Mouse (Mus musculus) gastrocnemius, postnatal 14 days (tissue): Measurements from ENCODE around the gene Rnf187. TPM values are rescaled to one million over a fixed set of nuclear protein-coding genes. Genes with fewer than 3 reads are reported as not detected.

ENCODE experiments used
- DNase-seq: peaks from one replicate; pipeline ENCODE4 v3.0.0; 2021; ENCODE audit warnings: mixed read lengths
- intact Hi-C: fragments of 180-260 bp; cut with DNase I; formaldehyde crosslinking; loops from one replicate; pipeline ENCODE4 v1.15.1; 2025; ENCODE audit warnings: low total_unique reads
- long read RNA-seq, 2 experiments: library from polyadenylated mRNA; stranded (forward); transcript quantifications; one replicate each; pipeline ENCODE4 v2.0.0; 2021
- total RNA-seq, 2 experiments: library from RNA; stranded (reverse); gene quantifications; 2 replicates each; pipeline ENCODE4 v1.2.3; 2021

Rnf187 gene
- 100 to 1,000 TPM; 126 to 139 TPM for total RNA-seq
- long read RNA-seq, experiment 1, transcript Rnf187-201 (4 exons, 1,949 nt): major isoform, 334 of 370 reads
- long read RNA-seq, experiment 1, partial matches to known transcripts: 9 of 370 reads
- long read RNA-seq, experiment 1, other reads (novel, unspliced or antisense): 27 of 370 reads
- long read RNA-seq, experiment 2, transcript Rnf187-201 (4 exons, 1,949 nt): major isoform, 358 of 398 reads
- long read RNA-seq, experiment 2, partial matches to known transcripts: 3 of 398 reads
- long read RNA-seq, experiment 2, other reads (novel, unspliced or antisense): 37 of 398 reads

DNA sequence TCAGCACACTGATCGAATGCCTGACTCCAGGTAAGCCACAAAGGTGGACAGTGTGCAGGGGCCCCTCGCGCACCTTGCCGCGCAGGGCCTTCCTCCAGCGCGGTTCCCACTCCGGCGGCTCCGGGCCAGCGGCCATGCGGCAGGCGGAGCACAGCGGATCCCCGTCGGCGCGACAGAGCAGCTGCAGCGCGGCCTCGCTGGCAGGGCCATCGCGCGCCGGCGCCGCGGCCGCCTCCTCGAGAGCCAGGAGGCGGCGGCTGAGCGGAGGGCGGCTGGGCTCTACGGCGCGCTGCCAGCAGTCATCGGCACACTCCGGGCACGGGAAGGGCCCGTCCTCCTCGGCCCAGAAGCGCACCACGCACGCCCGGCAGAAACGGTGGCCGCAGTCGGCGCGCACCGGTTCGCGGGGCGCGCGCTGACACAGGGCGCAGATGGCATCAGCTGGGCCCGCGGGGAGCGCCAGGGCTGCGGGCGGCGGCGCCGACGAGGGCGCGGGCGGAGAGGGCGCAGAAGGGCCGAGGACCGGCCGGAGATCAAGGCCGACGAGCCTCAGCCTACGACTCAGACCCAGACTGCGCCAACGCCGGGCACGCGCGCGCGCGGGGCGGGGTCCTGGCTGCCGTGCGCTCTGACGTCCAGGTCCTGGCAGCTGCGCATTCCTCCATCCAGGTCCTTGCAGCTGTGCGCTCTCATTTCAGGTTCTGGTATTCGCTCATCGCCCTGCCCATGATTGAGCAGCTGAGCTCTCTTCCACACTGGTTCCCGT is at the start of gene Rnf187:
Gene Rnf187 (minus strand): TSS at position 595 of the 766 bp plus-strand sequence.
- intact Hi-C loops: no loop called here
- DNase-seq: peak; percentile 89

DNA sequence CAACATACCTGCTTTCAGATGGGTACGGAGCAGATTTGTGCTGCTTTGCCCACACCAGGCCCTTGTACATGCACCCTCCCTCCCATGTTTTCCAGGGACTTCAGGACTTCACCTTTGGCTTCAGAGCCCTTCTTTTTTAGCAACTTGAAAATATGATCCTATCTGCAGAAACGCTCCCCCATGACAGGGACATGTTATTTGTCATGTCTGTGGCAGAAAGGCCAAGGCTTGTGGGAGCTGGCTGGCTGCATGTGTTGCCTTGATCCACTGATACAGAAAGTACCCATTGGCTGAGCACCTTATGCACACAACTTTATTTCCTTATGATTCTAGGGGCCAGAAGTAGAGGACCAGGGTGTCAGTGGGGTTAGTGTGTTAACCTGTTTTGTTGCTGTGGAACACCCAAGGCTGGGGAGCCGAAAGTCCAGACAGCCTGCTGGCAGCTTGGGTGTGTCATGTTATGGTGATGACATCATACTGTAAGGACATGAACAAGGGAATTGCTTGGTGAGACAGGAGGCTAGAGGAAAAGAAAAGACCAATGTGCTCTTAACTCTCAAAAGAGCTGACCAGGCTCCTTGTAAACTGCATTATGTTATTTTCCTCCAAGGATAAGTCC is 46.7 kb upstream of the Rnf187 start:
- no peak for DNase-seq
- intact Hi-C loops: no loop called here

- no peak for DNase-seq
- intact Hi-C loops: no loop called here
Measured at GRCm38 (mm10) chr11:58984657-58985056, 45.9 kb upstream of the Rnf187 start.

GRCm38 (mm10) chr11:58983691-58984341 is 45.1 kb upstream of the Rnf187 start:
- no peak for DNase-seq
- intact Hi-C loops: no loop called here

- intact Hi-C loops: no loop called here
- DNase-seq: no peak
Measured at GRCm38 (mm10) chr11:58982471-58983097, 43.9 kb upstream of the Rnf187 start.

- intact Hi-C loops: no loop called here
- peak; percentile 88 for DNase-seq
Measured at GRCm38 (mm10) chr11:58981541-58982447, 43.1 kb upstream of the Rnf187 start.

GRCm38 (mm10) chr11:58980381-58980990 is 41.8 kb upstream of the Rnf187 start:
- intact Hi-C loops: no loop called here
- DNase-seq: no peak

DNA sequence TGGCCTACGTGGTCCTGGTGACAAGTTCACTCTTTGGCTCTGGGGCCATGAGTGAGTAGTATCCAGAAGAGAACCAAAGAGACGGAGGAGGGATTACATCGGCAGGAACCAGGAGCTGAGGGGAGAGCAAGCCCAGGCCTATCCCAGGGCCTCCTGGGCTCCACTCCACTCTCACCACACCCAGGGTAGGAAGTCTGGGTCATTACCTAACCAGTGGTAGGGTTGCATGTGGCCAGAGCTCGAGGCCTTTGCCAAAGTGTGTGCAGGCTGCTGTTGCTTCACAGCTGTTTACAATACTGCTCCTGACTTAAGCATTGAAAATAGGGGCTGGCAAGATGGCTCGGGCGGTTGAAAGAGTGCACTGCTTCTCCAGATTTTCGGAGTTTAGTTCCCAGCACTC is 40.9 kb upstream of the Rnf187 start:
- peak; percentile 47 for DNase-seq
- intact Hi-C loops: no loop called here

DNA sequence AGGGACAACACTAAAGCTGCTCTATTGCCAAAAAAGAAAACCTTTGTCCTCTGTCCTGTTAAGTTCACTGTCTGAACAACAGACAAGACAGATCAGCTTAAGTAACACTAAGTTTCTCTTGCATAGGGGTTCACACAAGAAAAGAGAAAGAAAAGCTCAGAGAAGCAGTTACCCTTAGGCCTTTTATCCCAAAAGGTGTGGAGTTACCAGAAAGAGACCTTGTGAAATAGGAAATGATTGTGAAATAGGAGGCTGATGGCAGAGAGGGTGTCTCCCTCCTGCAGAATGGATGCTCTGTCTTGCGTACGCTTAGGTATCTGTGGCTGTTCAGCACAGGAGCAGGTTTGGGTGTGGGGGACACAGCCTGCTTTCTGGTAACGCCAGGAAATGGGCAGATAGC is 40.5 kb upstream of the Rnf187 start:
- no peak for DNase-seq
- intact Hi-C loops: no loop called here

- DNase-seq: no peak
- intact Hi-C loops: no loop called here
Measured at GRCm38 (mm10) chr11:58978706-58979030, 40.0 kb upstream of the Rnf187 start.

DNA sequence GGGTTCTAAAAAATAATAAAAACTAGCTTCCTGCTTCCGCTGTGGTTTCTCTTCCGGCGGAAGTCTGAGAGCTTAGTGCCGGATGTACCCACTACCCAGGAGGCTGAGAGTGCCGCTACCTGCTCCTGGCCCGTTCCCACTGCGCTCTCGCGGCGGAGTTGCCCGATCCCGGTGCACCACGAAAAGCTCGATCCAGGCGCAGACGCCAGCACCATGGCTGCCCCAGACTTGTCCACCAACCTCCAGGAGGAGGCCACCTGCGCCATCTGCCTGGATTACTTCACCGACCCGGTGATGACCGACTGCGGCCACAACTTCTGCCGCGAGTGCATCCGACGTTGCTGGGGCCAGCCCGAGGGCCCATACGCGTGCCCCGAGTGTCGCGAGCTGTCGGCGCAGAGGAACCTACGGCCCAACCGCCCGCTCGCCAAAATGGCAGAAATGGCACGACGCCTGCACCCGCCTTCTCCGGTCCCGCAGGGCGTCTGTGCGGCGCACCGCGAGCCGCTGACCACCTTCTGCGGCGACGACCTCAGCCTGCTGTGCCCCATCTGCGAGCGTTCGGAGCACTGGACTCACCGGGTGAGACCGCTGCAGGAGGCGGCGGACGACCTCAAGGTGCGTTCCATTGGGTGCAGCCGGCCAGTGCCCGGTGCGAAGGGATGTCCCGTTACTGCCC is 39.5 kb upstream of the Rnf187 start, which contains the start of gene Trim11:
Gene Trim11 (plus strand): TSS at position 67 of the 679 bp plus-strand sequence.
- peak; percentile 52 for DNase-seq
- intact Hi-C loops: no loop called here

GRCm38 (mm10) chr11:58977607-58978026 is 38.9 kb upstream of the Rnf187 start:
- intact Hi-C loops: no loop called here
- DNase-seq: no peak

DNA sequence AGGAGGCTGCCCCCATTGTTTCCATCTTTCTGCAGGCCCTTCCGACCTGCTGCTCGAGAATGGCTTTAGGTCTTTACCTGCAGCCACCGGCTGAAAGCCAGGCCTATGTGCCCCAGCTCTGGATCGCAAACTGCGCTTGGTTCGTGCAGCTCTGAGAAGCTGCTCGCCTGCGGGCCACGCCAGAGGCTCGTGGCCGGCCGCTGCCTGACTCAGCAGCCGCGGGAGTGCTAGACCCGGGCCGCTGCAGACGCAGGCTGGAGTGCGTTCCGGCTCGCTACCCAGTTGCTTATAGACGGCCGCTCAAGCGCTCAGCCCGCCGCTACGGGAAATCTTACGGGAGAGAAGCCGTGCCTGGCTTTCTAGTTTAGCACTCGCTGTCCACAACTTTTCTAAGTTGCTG is 38.4 kb upstream of the Rnf187 start:
- DNase-seq: no peak
- intact Hi-C loops: no loop called here

DNA sequence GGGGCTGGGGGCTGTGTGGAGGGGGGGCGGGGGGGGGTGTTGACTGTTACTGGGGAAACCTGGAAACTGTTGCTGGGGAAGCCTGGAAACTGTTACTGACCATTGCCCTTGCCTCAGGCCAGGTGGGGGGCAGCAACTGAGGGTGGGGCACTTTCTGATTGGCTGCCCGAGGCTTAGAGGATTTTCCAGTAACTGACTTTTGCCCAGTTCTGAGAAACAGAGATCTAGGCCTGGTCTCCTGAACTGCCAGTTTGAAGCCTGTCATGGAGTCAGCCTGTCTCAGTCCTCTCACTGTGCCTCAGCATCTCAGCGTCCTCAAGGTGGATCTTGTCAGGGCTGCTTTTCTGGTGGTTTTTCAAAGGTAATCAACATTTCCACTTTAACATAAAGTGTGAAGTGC is 35.7 kb upstream of the Rnf187 start:
- DNase-seq: no peak
- intact Hi-C loops: no loop called here

DNA sequence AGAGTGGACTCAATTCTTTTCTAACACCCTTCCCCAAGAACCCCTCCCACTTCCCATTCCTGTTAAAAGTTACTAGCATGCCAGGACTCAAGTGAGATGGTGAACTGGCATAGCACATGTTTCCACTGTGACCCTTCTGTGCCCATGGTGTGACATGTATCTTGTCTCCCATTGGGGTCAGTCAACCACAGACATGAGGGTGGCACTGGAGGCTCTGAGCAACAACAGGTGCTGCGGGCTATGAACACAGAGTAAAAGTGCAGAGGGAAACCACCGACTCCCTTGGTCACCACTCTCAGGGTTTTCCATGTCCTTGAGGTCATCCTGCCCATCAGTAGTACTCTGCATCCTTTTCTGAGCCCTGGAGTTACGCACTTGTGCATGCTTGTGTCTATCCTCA is 33.1 kb upstream of the Rnf187 start:
- intact Hi-C loops: no loop called here

DNA sequence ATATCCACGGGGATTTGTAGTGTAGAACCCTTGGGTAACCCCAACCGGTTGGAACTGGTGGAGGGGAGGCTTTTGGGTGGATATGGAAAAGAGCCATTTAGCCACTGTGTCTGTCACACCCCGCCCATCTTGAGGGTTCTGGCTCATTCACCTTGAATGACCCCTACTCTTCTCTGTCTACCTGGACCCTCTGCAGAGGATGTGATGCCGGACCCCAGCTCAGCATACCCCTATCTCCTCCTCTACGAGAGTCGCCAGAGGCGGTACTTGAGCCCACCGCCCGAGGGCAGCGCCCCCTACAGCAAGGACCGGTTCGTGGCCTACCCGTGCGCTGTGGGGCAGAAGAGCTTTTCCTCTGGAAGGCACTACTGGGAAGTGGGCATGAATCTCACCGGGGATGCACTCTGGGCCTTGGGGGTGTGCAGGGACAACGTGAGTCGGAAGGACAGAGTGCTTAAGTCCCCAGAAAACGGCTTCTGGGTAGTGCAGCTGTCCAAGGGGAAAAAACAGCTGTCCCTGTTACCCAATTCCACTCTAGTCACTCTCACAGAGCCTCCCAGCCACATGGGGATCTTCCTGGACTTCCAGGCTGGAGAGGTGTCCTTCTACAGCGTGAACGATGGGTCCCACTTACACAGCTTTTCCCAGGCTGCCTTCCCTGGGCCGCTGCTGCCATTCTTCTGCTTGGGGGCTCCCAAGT is 32.3 kb upstream of the Rnf187 start:
- no peak for DNase-seq
- intact Hi-C loops: no loop called here

More for the DNA sequence above, 33.1 kb upstream of the Rnf187 start:
- DNase-seq: no peak

DNA sequence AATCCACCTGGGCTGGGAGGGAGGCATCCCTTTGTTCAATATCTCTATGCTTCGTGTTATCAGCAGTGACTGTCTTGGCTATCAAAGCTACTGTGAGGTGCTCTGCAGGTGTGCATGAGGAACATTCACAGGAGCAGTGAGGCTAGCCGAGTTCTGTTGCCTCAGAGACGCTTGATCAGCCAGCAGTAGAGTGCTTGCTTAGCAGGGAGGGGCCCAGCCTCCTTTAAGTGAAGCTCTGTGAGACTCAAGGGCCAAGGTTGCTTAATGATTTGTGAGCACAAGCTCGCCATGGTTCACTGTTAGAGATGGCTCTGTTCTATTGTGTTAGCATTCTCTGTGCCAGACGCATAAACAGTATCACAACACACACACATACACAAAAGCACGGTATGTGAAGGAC is 30.9 kb upstream of the Rnf187 start:
- no peak for DNase-seq
- intact Hi-C loops: no loop called here
